Mouse (Mus musculus) cerebellum, postnatal 14 days (tissue): ENCODE results near the gene Apc2.

Source experiments
- DNase-seq, 2 experiments: peaks; one replicate each; pipeline ENCODE4 v3.0.0; 2021; ENCODE audit warnings: mixed read lengths in 2 of 2

Gene Apc2

GRCm38 (mm10) chr10:80321670-80322581 is 26.1 kb downstream of the Apc2 start:
- DNase-seq: peak in 1 of 2 experiments; percentile 33

- peak in 1 of 2 experiments; percentile 56 for DNase-seq
Observed at GRCm38 (mm10) chr10:80322811-80323211, 27.0 kb downstream of the Apc2 start.

GRCm38 (mm10) chr10:80323261-80324119 is 27.7 kb downstream of the Apc2 start:
- DNase-seq: peak in 1 of 2 experiments; percentile 74

- peak in 1 of 2 experiments; percentile 28 for DNase-seq
Observed at GRCm38 (mm10) chr10:80324120-80325037, 28.6 kb downstream of the Apc2 start.

- peak in 1 of 2 experiments; percentile 43 for DNase-seq
Observed at GRCm38 (mm10) chr10:80325045-80325444, 29.3 kb downstream of the Apc2 start.

- DNase-seq: peak; percentile 98 to 99
Observed at GRCm38 (mm10) chr10:80329273-80330081, 33.7 kb downstream of the Apc2 start, which contains the start of the genes Pcsk4 and Reep6. TSS of gene Pcsk4 (minus strand) at chr10:80329498. TSS of gene Reep6 (plus strand) at chr10:80329953.

GRCm38 (mm10) chr10:80330084-80330483 is 34.3 kb downstream of the Apc2 start:
- no peak for DNase-seq

GRCm38 (mm10) chr10:80330888-80331287 is 35.1 kb downstream of the Apc2 start:
- DNase-seq: no peak

GRCm38 (mm10) chr10:80331636-80332524 is 36.1 kb downstream of the Apc2 start:
- DNase-seq: peak in 1 of 2 experiments; percentile 34

- DNase-seq: peak; percentile 79 to 83
Observed at GRCm38 (mm10) chr10:80332525-80332989, 36.8 kb downstream of the Apc2 start.

- DNase-seq: no peak
Observed at GRCm38 (mm10) chr10:80336263-80336662, 40.5 kb downstream of the Apc2 start.

- DNase-seq: peak; percentile 93 to 96
Observed at GRCm38 (mm10) chr10:80339941-80340750, 44.4 kb downstream of the Apc2 start.

GRCm38 (mm10) chr10:80341026-80341425 is 45.2 kb downstream of the Apc2 start:
- peak in 1 of 2 experiments; percentile 28 for DNase-seq

GRCm38 (mm10) chr10:80341491-80342304 is 45.9 kb downstream of the Apc2 start:
- DNase-seq: no peak

- no peak for DNase-seq
Observed at GRCm38 (mm10) chr10:80342305-80342748, 46.5 kb downstream of the Apc2 start.

GRCm38 (mm10) chr10:80342749-80343424 is 47.1 kb downstream of the Apc2 start:
- peak in 1 of 2 experiments; percentile 43 for DNase-seq

- DNase-seq: no peak
Observed at GRCm38 (mm10) chr10:80343425-80343895, 47.7 kb downstream of the Apc2 start.
